Mouse (Mus musculus) cortical plate, adult 2 months (tissue): ENCODE measurements at regions not wholly inside any gene's neighbourhood (a gene's known extent, or its start where the extent isn't known, plus 50 kb on each side); places are given as distances from the start of the nearest gene placed in this dataset.

Source experiments
- CTCF ChIP-seq: fragments of 200-500 bp; IDR thresholded peaks from 2 replicates; pipeline ENCODE4 v1.5.1; 2011; ENCODE audit warnings: mild to moderate bottlenecking, control low read depth, low read length; ENCODE audit not compliant: insufficient read depth; ENCODE audit errors: extremely low read depth
- POLR2A ChIP-seq: fragments of 200-500 bp; IDR thresholded peaks from 2 replicates; pipeline ENCODE4 v1.6.1; 2011; ENCODE audit warnings: mild to moderate bottlenecking, low read length, control low read depth; ENCODE audit not compliant: insufficient read depth; ENCODE audit errors: extremely low read depth

- no peak for TF ChIP-seq POLR2A
- no peak for TF ChIP-seq CTCF
Measured at GRCm38 (mm10) chr6:6384971-6385370, 168.0 kb upstream of the Slc25a13 start.
